Mouse (Mus musculus): ENCODE results near the gene Sycn. TPM values are rescaled to one million over a fixed set of nuclear protein-coding genes. Genes with fewer than 3 reads are reported as not detected.

Gene Sycn
- polyA plus RNA-seq, 1 experiment from 2014 or later, result not detected

DNA sequence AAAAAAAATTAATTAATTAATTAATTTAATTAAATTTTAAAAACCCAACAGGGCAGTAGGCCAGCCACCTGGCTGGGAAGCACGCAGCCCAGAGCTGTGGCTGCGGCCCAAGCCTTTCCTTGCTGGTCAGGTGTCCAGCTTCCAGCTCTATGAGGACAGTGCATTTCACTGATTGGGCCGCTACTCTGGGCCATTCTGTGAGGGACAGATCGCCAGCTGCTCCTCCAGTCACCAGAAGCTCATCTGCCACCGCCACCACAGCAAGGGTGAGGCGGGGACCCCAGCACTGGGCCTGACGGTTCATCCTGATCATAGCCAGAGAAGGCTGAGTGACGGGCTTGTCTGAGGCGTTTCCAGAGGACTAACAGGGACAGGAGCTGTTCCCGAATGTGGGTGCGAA lies 21.3 kb downstream of the Sycn start:
- Histone ChIP-seq H3K36me3 (peaks cover 22% of the 10 kb centered on the region), H3K4me3 (no peak overlapping the region), H3K4me1 (replicated peaks) (no peaks in the 10 kb centered on the region), H3K27me3 (no peaks in the 10 kb centered on the region), H3K9me3 (no peaks in the 10 kb centered on the region), H3K9ac (no peak overlapping the region), H3K4me2 (no peak overlapping the region), H3K27ac (replicated peaks) (no peak overlapping the region)
- ATAC-seq (ENCODE audit: low FRiP score, low read depth), result no peak
- 87% methylated on average over 11 of the region's 11 CpGs for WGBS

DNA sequence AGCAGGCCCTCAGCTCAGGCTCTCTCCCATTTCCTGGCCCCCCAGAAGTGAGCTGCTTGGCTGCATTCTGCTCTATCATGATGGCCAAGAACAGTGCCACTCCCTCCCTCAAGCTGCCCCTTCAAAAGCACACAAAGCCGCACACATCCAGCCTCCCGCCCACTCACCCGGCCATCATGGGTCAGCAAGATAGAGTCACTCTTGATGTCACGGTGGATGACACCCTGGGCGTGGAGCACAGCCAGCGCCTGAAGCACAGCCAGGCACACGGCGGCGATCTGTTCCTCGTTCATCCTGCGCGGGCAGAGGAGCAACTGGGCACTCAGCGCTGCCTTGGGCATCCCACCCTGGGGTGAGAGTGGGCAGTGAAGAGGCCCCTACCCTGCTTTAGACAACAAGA lies 21.7 kb downstream of the Sycn start:
- no peak overlapping the region for H3K4me2 ChIP-seq
- WGBS, result 85% methylated on average over 13 of the region's 13 CpGs
- no peak overlapping the region for H3K27ac ChIP-seq (replicated peaks)
- no peak overlapping the region for H3K9ac ChIP-seq
- H3K9me3 ChIP-seq, result no peaks in the 10 kb centered on the region
- H3K36me3 ChIP-seq, result peaks cover 26% of the 10 kb centered on the region
- H3K4me1 ChIP-seq (replicated peaks), result no peaks in the 10 kb centered on the region
- H3K4me3 ChIP-seq, result no peak overlapping the region
- no peak for ATAC-seq (ENCODE audit: low FRiP score, low read depth)
- no peaks in the 10 kb centered on the region for H3K27me3 ChIP-seq

DNA sequence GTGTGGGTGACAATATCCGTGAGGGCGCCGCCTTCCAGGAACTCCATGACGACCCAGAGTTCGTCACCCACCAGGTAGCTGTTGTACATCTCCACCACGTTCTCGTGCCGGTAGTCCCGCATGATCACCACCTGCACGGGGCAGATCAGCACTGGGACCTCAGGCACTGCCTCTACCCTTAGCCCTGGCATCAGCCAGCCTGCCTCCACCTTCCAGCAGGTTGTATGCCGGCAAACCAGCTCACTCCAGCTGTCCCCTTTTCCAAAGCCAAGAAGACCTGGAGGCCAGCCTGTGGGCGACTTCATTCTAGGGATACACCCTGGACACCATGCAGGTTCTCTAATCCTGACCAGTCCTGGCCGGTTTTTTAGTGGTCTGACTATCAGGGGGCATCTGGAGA lies 22.3 kb downstream of the Sycn start:
- WGBS, result 95% methylated on average over 13 of the region's 13 CpGs
- H3K4me3 ChIP-seq, result no peak overlapping the region
- H3K27me3 ChIP-seq, result no peaks in the 10 kb centered on the region
- H3K36me3 ChIP-seq, result peaks cover 32% of the 10 kb centered on the region
- no peak overlapping the region for H3K9ac ChIP-seq
- ATAC-seq (ENCODE audit: low FRiP score, low read depth), result no peak
- no peak overlapping the region for H3K27ac ChIP-seq (replicated peaks)
- no peak overlapping the region for H3K4me2 ChIP-seq
- no peaks in the 10 kb centered on the region for H3K4me1 ChIP-seq (replicated peaks)
- no peaks in the 10 kb centered on the region for H3K9me3 ChIP-seq

DNA sequence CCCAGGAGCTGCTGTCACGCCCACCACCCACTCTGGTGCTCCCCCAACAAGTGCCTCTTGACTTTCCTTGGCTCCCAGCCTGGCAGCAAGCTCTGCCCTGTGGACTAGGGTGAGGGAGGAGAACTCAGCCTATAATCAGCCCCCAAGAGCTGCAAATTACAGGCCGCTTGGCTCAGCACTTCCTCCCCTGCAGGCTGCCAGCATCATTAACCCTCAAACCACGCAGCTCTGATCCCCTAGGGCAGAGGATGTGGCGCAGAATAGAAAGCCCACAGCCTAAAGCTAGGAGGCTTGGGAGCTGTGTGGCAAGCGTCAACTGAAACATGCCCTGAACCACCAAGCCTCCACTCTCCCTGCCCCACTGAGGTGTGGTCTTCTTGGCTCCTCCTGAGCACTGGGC lies 24.7 kb downstream of the Sycn start:
- H3K27ac ChIP-seq (replicated peaks), result no peak overlapping the region
- H3K36me3 ChIP-seq, result peaks cover 18% of the 10 kb centered on the region
- H3K4me2 ChIP-seq, result no peak overlapping the region
- H3K4me3 ChIP-seq, result no peak overlapping the region
- 70% methylated on average over 5 of the region's 5 CpGs for WGBS
- H3K27me3 ChIP-seq, result no peaks in the 10 kb centered on the region
- ATAC-seq (ENCODE audit: low FRiP score, low read depth), result no peak
- H3K9ac ChIP-seq, result no peak overlapping the region
- H3K4me1 ChIP-seq (replicated peaks), result peaks cover 3% of the 10 kb centered on the region; the same call in 1 of the 2 replicates
- no peaks in the 10 kb centered on the region for H3K9me3 ChIP-seq

DNA sequence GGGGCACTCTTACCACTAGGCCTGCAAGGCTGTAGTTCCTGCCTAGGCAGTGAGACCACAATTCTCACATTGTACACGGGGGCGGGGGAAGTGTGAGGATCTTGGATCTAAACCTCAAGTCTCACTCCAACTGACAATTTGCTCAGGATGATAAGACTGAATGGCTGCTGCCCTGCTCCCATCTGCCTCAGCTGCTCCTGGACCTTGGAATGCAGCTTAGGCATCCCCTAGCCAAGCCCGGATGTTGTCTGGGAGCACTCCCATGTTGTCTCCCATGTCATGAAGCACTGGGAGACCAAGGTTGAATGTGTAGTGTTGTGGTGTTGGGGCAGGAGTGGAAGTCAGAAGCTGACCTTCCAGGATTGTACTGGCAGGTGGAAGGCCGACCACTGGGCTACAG lies 26.9 kb downstream of the Sycn start:
- Histone ChIP-seq H3K4me1 (replicated peaks) (peaks cover 11% of the 10 kb centered on the region), H3K9ac (no peak overlapping the region), H3K9me3 (no peaks in the 10 kb centered on the region), H3K4me3 (no peak overlapping the region), H3K27ac (replicated peaks) (no peak overlapping the region), H3K4me2 (no peak overlapping the region), H3K27me3 (no peaks in the 10 kb centered on the region), H3K36me3 (peaks cover 18% of the 10 kb centered on the region)
- WGBS, result 93% methylated on average over 4 of the region's 4 CpGs
- ATAC-seq (ENCODE audit: low FRiP score, low read depth), result no peak

DNA sequence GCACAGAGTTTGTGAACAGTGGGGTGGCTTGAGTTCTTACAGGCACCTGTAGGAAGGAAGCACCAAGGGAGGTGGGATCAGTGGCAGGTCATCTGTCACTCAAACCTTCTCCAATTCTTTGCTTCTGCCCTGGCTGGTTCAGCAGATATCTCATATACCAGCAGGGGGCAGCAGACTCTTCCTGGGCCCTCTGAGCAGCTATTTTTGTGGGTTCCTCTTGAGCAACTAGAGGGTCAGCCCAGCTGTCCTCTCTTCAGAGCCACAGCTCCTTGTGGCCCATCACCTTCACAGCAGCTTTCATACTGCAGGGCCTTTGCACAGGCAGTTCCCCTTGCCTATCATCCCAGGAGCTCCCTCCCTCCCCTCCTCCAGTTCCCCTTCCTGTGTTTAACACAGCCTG lies 27.6 kb downstream of the Sycn start:
- Histone ChIP-seq H3K9me3 (no peaks in the 10 kb centered on the region), H3K27ac (replicated peaks) (no peak overlapping the region), H3K4me3 (no peak overlapping the region), H3K4me1 (replicated peaks) (peaks cover 11% of the 10 kb centered on the region), H3K27me3 (no peaks in the 10 kb centered on the region), H3K36me3 (peaks cover 18% of the 10 kb centered on the region), H3K4me2 (no peak overlapping the region), H3K9ac (no peak overlapping the region)
- ATAC-seq (ENCODE audit: low FRiP score, low read depth), result no peak

DNA sequence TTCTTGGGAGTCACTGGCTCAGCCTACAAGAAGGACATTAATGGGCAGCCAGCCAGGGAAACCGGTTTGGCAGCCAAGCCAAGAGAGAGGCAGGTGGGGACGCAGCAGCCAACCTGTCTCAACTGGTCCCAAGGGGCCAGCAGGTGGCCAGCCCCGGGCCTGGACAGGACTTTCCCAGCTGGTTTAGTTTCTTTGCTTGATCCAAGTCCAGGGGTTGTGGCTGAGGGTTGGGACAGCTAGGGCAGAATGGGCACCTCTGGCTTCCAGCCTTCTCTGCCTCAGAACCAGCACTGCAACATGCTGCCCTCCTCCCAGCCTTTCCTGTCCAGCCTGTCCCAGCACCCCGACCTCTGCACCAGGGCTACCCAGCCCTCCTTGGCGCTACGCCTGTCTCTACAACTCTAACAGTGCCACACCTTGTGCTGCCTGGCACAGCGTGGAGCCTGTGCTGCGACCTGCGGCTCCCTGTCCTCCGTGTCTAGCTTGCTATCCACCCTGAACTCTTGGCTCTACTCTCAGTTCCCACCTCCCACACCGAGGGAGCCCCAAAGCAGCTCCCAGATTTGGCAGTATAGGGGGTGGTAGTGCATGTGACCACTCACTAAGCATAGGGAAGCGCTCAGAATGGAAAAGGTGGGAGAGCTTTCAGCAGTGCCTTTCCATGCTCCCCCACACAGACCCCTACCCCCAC lies 29.8 kb downstream of the Sycn start:
- no peak overlapping the region for H3K9ac ChIP-seq
- peak overlapping the region; percentile 20; the same call in 1 of the 2 replicates for H3K27ac ChIP-seq (replicated peaks)

DNA sequence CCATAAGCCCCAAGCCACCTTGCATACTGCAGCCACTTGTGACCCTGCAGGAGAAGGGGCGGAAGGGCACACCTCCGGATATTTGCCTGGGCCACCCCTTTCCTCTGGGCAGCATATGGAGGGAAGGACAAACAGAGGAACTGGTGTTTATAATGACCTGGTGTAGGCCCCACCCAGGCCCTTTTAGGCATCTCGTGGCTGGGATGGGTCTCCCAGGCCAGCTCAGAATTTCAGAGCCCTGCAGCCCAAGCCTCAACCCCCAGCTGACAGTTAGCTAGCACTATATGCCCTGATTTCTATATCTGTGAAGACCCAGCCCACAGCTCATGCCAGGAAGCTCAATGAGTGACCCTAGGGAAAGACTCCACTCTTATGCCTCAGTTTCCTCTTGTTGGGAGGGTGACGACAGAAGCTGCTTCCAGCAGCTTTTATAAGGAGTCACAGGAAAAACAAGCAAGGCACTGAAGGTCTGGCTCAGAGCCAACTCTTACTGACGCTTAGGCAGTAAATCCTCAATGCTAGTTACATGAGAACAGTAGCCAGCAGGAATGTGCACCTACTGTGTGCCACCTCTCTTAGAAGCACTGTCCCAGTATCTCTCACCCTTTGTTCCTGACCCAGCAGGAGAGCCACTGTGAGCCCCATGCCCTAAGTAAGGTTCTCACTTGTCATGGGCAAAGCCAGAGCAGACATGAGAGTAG lies 30.4 kb downstream of the Sycn start:
- no peak overlapping the region for H3K4me3 ChIP-seq
- H3K9me3 ChIP-seq, result no peaks in the 10 kb centered on the region
- 51% methylated on average over 5 of the region's 5 CpGs for WGBS
- no peak for ATAC-seq (ENCODE audit: low FRiP score, low read depth)
- no peak overlapping the region for H3K4me2 ChIP-seq
- no peak overlapping the region for H3K9ac ChIP-seq
- peaks cover 11% of the 10 kb centered on the region for H3K4me1 ChIP-seq (replicated peaks)
- no peaks in the 10 kb centered on the region for H3K27me3 ChIP-seq
- H3K36me3 ChIP-seq, result peaks cover 15% of the 10 kb centered on the region
- peak overlapping the region; percentile 20; the same call in 1 of the 2 replicates for H3K27ac ChIP-seq (replicated peaks)

More for the DNA sequence above, 29.8 kb downstream of the Sycn start:
- 61% methylated on average over 12 of the region's 12 CpGs for WGBS
- Histone ChIP-seq H3K4me2 (no peak overlapping the region), H3K4me1 (replicated peaks) (peaks cover 11% of the 10 kb centered on the region), H3K9me3 (no peaks in the 10 kb centered on the region), H3K4me3 (no peak overlapping the region), H3K36me3 (peaks cover 15% of the 10 kb centered on the region), H3K27me3 (no peaks in the 10 kb centered on the region)
- ATAC-seq (ENCODE audit: low FRiP score, low read depth), result no peak

DNA sequence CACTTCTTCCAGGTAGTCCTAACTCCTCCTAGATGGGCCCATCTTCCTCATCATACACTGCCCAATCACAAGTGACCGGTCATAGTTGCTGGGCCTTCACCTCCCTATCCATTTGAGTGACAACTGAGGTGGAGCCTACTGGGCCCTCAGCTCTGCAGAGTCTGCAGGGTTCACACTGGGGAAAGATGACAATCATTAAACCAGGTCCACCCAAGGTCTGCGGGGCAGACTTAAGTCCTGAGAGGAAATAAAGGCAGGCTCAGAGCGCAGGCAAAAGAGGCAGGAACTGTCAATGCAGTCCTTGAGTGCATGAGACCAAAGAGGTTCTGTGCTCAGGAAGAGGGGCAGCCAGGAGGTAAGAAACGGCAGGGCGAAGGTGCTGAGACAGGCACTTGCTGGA lies 32.0 kb downstream of the Sycn start:
- WGBS, result 87% methylated on average over 5 of the region's 5 CpGs
- no peak for ATAC-seq (ENCODE audit: low FRiP score, low read depth)
- H3K4me2 ChIP-seq, result no peak overlapping the region
- H3K27ac ChIP-seq (replicated peaks), result no peak overlapping the region
- no peak overlapping the region for H3K4me3 ChIP-seq
- H3K4me1 ChIP-seq (replicated peaks), result peaks cover 22% of the 10 kb centered on the region
- no peak overlapping the region for H3K9ac ChIP-seq
- H3K36me3 ChIP-seq, result peaks cover 3% of the 10 kb centered on the region; the same call in 1 of the 2 replicates
- H3K27me3 ChIP-seq, result no peaks in the 10 kb centered on the region
- H3K9me3 ChIP-seq, result no peaks in the 10 kb centered on the region

DNA sequence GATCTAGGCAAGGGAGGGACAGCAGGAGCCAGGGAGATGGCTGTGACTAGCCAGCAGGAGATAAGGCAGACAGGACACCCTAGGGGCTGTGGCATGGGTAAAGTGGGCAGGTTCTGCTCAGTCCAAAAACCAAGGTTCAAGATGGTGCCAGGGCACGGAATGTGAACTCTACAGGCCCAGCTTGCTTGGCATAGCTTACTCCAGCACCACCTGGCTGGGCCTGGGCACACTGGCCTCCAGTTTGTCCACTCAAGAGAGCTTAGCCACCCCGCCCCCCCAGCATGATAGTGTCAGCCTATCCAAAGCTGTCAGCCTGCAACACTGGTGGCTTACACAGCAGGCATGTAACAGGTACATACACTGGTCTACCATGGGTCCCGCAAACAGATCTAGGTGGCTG lies 32.6 kb downstream of the Sycn start:
- H3K4me1 ChIP-seq (replicated peaks), result peaks cover 22% of the 10 kb centered on the region
- no peak overlapping the region for H3K4me3 ChIP-seq
- H3K4me2 ChIP-seq, result no peak overlapping the region
- no peak overlapping the region for H3K27ac ChIP-seq (replicated peaks)
- H3K27me3 ChIP-seq, result no peaks in the 10 kb centered on the region
- H3K9ac ChIP-seq, result no peak overlapping the region
- H3K9me3 ChIP-seq, result no peaks in the 10 kb centered on the region
- ATAC-seq (ENCODE audit: low FRiP score, low read depth), result no peak
- 91% methylated on average over 3 of the region's 3 CpGs for WGBS
- no peaks in the 10 kb centered on the region for H3K36me3 ChIP-seq

DNA sequence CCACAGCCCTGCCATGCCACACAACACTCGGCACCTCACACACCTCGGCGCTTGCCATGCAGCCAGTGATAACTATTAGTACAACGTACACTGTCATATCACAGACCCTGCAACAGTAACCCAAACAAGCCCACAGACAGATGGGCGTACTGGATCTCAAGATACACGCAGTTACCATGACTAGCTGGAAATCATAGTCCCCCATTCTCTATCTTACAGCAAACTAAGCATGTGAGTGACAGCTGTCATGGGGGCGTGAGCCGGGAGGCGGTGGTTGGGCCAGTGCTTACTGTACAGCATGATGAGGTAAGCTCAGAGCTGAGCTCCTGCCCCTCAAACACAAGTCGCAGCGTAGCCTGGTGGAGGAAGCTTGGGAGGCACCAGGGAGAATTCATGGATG lies 34.9 kb downstream of the Sycn start:
- H3K27me3 ChIP-seq, result no peaks in the 10 kb centered on the region
- no peak overlapping the region for H3K4me3 ChIP-seq
- H3K4me1 ChIP-seq (replicated peaks), result peaks cover 23% of the 10 kb centered on the region
- WGBS, result 94% methylated on average over 11 of the region's 11 CpGs
- no peaks in the 10 kb centered on the region for H3K36me3 ChIP-seq
- ATAC-seq (ENCODE audit: low FRiP score, low read depth), result no peak
- no peaks in the 10 kb centered on the region for H3K9me3 ChIP-seq
- no peak overlapping the region for H3K4me2 ChIP-seq
- H3K27ac ChIP-seq (replicated peaks), result no peak overlapping the region
- no peak overlapping the region for H3K9ac ChIP-seq

DNA sequence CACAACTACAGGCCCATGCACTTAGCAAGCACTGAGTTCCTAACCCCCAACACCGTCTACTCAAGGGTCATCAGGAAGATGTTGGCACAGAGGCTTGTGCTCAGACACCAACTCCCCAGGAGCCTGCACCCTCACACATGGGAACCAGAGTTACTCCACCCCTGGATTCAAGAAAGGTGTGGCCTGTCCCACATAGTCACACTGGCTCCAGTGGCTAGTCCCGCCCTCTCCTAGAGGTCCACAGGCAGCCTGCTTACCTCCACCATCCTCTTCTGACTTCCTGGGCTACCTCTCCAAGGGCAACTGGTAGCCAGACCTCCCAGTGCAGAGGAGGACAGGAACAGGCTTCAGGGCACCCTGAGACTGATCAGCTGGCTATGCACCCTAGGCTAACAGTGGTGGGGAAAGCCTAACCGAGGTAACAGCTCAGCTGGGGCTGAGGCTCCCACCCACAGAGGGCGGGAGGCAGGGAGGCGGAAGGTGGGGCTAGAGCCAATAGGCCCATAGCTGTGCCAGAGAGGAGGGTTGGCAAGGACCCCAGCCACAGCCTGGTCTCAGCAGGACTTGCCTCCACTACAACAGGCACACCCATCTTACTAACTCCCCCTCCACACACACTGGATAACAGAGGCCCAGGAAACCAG lies 35.7 kb downstream of the Sycn start:
- H3K9me3 ChIP-seq, result no peaks in the 10 kb centered on the region
- no peak overlapping the region for H3K27ac ChIP-seq (replicated peaks)
- no peak overlapping the region for H3K4me2 ChIP-seq
- no peak overlapping the region for H3K4me3 ChIP-seq
- peaks cover 17% of the 10 kb centered on the region for H3K4me1 ChIP-seq (replicated peaks)
- no peaks in the 10 kb centered on the region for H3K27me3 ChIP-seq
- H3K36me3 ChIP-seq, result no peaks in the 10 kb centered on the region
- WGBS, result 70% methylated on average over 5 of the region's 5 CpGs
- ATAC-seq (ENCODE audit: low FRiP score, low read depth), result peak; percentile 67; the same call in 1 of the 2 replicates
- no peak overlapping the region for H3K9ac ChIP-seq
